Mouse (Mus musculus) layer of hippocampus, postnatal 25 days (tissue): ENCODE measurements around the gene Zfp59. TPM values are rescaled to one million over a fixed set of nuclear protein-coding genes. Genes with fewer than 3 reads are reported as not detected.
"Not testable (repeated sequence)": the region's sequence is repeated elsewhere in the genome, so short reads cannot be mapped to it uniquely, and the experiment has no call there.

ENCODE experiments used
- DNase-seq, 2 experiments: peaks; one replicate each; pipeline ENCODE4 v3.0.0; 2022; ENCODE audit warnings: mixed read lengths in 2 of 2, low spot score in 1 of 2; ENCODE audit errors: extremely low spot score in 1 of 2
- total RNA-seq, 2 experiments: library from RNA; stranded (reverse); gene quantifications; 2 replicates each; pipeline ENCODE4 v1.2.3; 2021

Gene Zfp59
- total RNA-seq: 1 to 10 TPM; 4.0 to 4.8 TPM

GRCm38 (mm10) chr7:27838323-27839249 lies at the start of gene Zfp59:
TSS of gene Zfp59 (plus strand) at chr7:27838607.
- peak; percentile 67 for DNase-seq

- DNase-seq: no peak
These were observed 49.1 kb upstream of the Zfp59 start for GRCm38 (mm10) chr7:27789306-27789705.

GRCm38 (mm10) chr7:27793865-27794264 lies 44.5 kb upstream of the Zfp59 start:
- not testable (repeated sequence) for DNase-seq

GRCm38 (mm10) chr7:27794566-27794965 lies 43.8 kb upstream of the Zfp59 start:
- DNase-seq: no peak

DNA sequence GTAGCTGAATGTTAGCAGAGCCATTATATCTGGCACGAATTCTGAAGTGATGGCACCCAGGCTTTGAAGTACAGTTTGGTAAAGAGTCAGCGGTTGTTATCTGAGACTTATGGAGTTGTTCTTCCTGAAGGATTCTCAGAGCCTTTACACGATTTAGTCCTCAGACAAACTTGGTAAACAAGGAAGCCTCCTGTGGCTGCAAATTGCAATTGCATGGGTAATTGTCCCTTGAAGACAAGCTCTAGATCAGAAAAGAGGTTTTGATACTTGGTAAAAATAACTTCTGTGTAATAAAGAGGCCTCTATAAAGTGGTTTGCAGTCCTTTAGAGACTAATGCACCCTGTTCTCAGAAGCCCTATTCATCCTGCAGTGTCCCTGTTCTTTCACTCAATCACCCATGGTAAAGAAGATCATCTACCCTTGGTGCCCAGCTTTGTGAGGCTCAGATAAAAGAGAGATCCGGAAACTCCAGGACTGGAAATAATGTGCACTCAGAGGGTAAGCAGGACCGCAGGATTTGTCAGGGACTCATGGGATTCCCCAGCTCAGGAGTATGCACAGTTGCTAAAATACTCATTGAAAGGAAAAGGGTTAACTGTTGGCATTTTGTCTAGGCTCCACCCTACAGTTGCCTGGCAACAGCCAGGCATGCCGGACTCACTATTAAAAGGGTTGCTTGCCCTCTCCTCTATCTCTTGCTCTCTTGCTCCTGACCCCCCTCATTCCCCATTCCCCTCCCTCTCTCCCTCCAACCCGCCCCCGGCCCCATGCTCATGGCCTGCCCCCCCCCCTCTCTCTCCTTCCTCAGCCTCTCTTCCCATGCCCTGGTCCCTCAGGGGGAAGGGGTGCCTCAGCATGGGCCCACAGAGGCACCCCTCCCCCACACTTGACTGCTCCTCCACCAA lies 40.2 kb upstream of the Zfp59 start:
- no peak for DNase-seq

GRCm38 (mm10) chr7:27801137-27801536 lies 37.3 kb upstream of the Zfp59 start:
- DNase-seq: no peak

DNA sequence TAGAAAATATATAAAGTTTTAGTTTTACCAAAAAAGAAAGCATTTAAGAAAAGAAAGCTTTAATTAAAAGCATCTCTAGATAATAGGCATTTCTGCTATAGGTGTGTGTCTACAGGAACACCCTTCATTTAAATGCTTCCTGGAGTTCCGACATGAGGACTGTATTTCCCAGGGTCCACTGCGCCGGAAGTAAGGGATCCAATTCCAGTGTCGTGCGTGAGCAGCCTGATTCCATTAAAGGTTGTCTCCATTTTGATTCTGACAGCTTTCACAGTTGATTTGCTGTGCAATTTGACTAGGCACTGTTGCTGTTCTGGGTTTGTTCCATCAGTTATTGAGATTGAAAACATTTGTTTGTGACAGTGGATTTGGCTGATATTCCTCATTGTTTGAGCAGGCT lies 35.4 kb upstream of the Zfp59 start:
- DNase-seq: no peak

- peak; percentile 57 to 75 for DNase-seq
These were observed 33.9 kb upstream of the Zfp59 start for GRCm38 (mm10) chr7:27804297-27805030.

- not testable (repeated sequence) for DNase-seq
These were observed 31.5 kb upstream of the Zfp59 start, which contains the start of gene Zfp626 for GRCm38 (mm10) chr7:27806896-27807295. TSS of gene Zfp626 (plus strand) at chr7:27807196.

DNA sequence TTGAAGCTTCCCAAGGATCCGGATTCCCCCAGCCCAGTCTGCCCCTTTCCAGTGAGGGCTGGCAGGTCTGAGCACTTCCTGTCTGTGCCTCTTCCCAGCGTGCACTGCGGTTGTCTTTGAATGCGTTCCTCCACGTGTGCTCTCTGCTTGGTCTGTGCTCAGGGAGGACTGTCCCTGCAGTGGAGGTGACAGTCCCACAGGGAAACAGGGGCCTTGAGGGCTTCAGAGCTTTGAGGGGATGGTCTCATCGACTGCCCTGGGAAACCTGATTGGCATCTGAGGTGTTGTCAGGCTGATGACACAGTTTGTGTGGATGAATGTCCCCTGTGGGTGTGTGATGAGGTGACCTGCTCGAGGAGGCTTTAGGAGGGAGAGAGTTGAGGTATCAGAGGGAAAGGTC lies 31.1 kb upstream of the Zfp59 start:
- DNase-seq: not testable (repeated sequence)

GRCm38 (mm10) chr7:27818526-27819110 lies 19.8 kb upstream of the Zfp59 start:
- no peak for DNase-seq

DNA sequence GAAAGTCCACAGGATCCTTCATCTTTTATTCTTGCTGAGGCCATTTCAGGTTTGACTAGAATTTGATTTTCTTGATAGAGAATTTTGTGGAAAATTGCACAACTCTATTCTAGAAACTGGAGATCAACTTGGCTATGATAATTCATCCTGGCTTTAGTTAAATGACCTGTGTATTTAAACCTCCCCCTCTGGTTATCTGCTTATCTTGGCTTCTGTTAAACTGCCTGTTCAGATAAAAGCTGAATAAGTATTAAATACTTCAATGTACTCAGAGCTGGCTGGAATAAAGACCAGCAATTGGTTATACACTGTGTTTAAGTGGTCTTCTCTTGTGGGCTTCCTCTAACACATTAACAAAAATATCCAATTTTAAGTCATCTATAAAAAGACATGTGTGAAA lies 15.8 kb upstream of the Zfp59 start:
- no peak for DNase-seq

DNA sequence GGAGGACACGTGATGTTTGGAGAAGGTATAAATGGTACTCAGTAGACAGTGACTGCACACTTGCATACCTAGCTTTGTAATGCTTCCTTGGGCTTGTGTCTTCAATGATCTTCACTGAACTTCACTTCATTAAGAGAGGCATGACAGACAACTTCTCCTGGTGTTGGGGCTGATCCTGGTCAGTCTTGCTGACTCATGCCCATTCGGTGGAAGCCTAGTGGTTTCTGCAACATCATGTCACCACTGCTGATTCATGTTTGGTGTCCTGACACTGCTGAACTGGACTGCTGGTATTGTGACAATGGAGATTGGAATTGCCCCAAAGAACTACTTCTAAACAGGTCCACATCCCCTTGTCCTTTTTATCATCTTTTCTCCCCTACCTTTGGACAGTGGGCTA lies 4.3 kb upstream of the Zfp59 start:
- DNase-seq: no peak

DNA sequence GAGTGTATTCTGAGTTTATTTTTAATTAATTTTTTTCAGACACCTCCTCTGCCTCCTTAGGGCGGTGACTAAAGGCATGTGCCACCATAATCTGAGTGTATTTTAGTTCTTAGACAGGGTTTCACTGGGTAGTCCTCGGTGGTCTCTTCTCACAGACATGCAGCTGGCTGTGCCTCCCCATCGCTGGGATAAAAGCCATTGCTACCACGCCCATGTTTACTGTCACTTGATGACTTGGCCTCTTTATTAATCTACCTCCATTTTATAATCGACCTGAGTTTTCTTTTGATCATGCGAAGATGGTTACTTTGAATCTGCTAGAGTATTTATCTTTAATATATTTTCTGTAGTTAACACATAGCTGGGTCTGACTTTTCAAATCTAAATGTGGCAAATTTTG lies 511 bp upstream of the Zfp59 start:
- DNase-seq: no peak

DNA sequence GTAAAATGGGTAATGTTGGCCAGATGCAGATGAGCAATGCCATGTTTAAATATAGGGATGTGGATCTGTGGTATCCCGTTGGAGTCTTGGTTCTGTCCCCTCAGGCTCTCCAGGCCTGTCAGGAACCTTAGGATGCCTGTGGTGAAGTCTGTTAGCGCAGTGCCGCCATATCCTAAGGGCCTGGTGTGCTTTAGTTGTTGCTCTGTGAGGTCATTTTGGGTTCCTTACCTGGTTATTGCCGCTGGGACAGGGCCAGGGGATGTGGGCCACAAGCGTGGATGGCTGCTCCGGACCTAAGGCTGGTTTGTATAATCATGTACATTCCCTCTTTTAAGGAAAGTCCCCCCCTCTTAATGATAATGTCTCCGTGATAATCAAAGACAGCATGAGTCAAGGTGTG lies 1.2 kb downstream of the Zfp59 start:
- no peak for DNase-seq

- DNase-seq: no peak
These were observed 1.7 kb downstream of the Zfp59 start for GRCm38 (mm10) chr7:27840104-27840503.

- no peak for DNase-seq
These were observed 18.8 kb downstream of the Zfp59 start, which contains the start of gene Zfp607a for GRCm38 (mm10) chr7:27857227-27857626. TSS of gene Zfp607a (plus strand) at chr7:27857527.

DNA sequence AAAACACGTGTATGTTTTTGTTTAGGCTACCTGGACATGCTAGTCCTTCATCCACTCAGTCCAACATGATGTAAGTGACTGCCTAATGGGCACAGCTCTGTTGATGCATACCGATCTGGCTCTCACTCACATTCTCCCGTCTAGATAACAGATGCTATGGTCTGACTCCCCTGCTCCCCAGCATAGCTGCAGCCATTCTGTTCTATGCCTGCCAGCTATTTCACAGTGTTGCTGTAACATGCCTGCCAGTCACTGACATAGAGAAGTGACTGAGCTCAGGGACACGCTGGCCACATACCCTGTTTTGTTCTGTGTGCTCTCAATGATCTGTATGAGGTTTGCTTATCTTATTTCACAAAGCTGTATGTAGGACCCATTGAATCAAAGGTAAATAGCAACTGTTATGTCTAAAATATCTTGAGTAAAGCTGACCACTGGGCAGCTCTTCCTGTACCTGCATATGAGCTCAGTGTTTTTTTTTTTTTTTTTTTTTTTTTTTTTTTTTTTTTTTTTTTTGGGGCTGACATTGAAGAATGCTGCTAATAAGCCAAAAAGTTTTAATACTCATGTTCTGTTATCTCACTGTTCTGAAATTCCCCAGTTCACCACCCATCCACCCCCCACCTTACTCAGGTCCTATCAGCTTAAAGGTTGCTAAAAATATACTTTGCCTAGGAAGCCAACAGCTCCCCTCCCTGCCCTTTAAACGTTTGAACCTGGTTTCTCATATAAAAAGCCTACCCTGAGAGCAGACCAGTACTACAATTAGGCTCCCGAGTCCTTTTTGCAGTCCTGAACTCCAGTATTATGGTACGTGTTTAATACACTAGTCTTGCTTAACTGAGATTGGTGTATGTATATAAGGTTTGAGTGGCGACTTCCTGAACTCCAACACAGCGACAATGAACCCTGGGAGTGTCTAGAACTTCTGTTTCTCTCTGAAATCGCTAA lies 21.2 kb downstream of the Zfp59 start:
- DNase-seq: no peak
